Mouse (Mus musculus): ENCODE results near the gene Rac2. TPM values are rescaled to one million over a fixed set of nuclear protein-coding genes. Genes with fewer than 3 reads are reported as not detected.

Rac2 gene
- polyA plus RNA-seq, 1 experiment: not detected

- 91% methylated on average over 6 of the region's 6 CpGs for WGBS
- TF ChIP-seq CTCF (IDR thresholded peaks at IDR 0.05; ENCODE audit: insufficient read depth, low read depth, low read length) (no peak), POLR2A (IDR thresholded peaks at IDR 0.05; ENCODE audit: insufficient read depth, low read depth, low read length) (no peak)
Observed at GRCm38 (mm10) chr15:78510736-78511135, 61.8 kb downstream of the Rac2 start.

GRCm38 (mm10) chr15:78510121-78510576 is 62.4 kb downstream of the Rac2 start:
- H3K27ac ChIP-seq (ENCODE audit: insufficient read depth, low read depth, low read length): no peak overlapping the region
- H3K4me3 ChIP-seq (ENCODE audit: insufficient read depth, low read depth, low read length): no peak overlapping the region
- TF ChIP-seq POLR2A (IDR thresholded peaks at IDR 0.05; ENCODE audit: insufficient read depth, low read depth, low read length) (no peak), CTCF (IDR thresholded peaks at IDR 0.05; ENCODE audit: insufficient read depth, low read depth, low read length) (no peak)
- peaks cover 2% of the 10 kb centered on the region; the same call in 1 of the 2 replicates for H3K4me1 ChIP-seq (ENCODE audit: control insufficient read depth, insufficient read depth, low read length)
- 76% methylated on average over 8 of the region's 8 CpGs for WGBS

More at GRCm38 (mm10) chr15:78510736-78511135, 61.8 kb downstream of the Rac2 start:
- H3K27ac ChIP-seq (ENCODE audit: insufficient read depth, low read depth, low read length): no peak overlapping the region
- H3K4me1 ChIP-seq (ENCODE audit: control insufficient read depth, insufficient read depth, low read length): peaks cover 2% of the 10 kb centered on the region; the same call in 1 of the 2 replicates
- H3K4me3 ChIP-seq (ENCODE audit: insufficient read depth, low read depth, low read length): no peak overlapping the region

- WGBS: 67% methylated on average over 12 of the region's 12 CpGs
- Histone ChIP-seq H3K4me1 (ENCODE audit: control insufficient read depth, insufficient read depth, low read length) (no peaks in the 10 kb centered on the region), H3K4me3 (ENCODE audit: insufficient read depth, low read depth, low read length) (no peak overlapping the region), H3K27ac (ENCODE audit: insufficient read depth, low read depth, low read length) (no peak overlapping the region)
- TF ChIP-seq POLR2A (IDR thresholded peaks at IDR 0.05; ENCODE audit: insufficient read depth, low read depth, low read length) (no peak), CTCF (IDR thresholded peaks at IDR 0.05; ENCODE audit: insufficient read depth, low read depth, low read length) (no peak)
Observed at GRCm38 (mm10) chr15:78509297-78509899, 63.2 kb downstream of the Rac2 start.

Other genes with a start within 250 kb of the Rac2 start
- gene Csf2rb, start 247.0 kb downstream of the Rac2 start, polyA plus RNA-seq (2012; ENCODE audit: insufficient read depth, insufficient read length, low replicate concordance, missing spikeins): not detected in 2 replicates
- not detected in 2 replicates for gene Tex33, start 176.9 kb downstream of the Rac2 start, polyA plus RNA-seq (2012; ENCODE audit: insufficient read depth, insufficient read length, low replicate concordance, missing spikeins)
- gene Tst, start 166.9 kb downstream of the Rac2 start, polyA plus RNA-seq (2012; ENCODE audit: insufficient read depth, insufficient read length, low replicate concordance, missing spikeins): not detected in 2 replicates
- not detected in 2 replicates for gene Mpst, start 166.4 kb downstream of the Rac2 start, polyA plus RNA-seq (2012; ENCODE audit: insufficient read depth, insufficient read length, low replicate concordance, missing spikeins)
- gene Kctd17, start 144.2 kb downstream of the Rac2 start, polyA plus RNA-seq (2012; ENCODE audit: insufficient read depth, insufficient read length, low replicate concordance, missing spikeins): not detected in 2 replicates
- not detected in 2 replicates for gene Tmprss6, start 104.1 kb downstream of the Rac2 start, polyA plus RNA-seq (2012; ENCODE audit: insufficient read depth, insufficient read length, low replicate concordance, missing spikeins)
- gene Il2rb, start 77.5 kb downstream of the Rac2 start, polyA plus RNA-seq (2012; ENCODE audit: insufficient read depth, insufficient read length, low replicate concordance, missing spikeins): not detected in 2 replicates
- gene C1qtnf6, start 41.4 kb downstream of the Rac2 start, polyA plus RNA-seq (2012; ENCODE audit: insufficient read depth, insufficient read length, low replicate concordance, missing spikeins): not detected in 2 replicates
- not detected in 2 replicates for gene Sstr3, start 28.1 kb downstream of the Rac2 start, polyA plus RNA-seq (2012; ENCODE audit: insufficient read depth, insufficient read length, low replicate concordance, missing spikeins)
- not detected in 2 replicates for gene Cyth4, start 24.3 kb upstream of the Rac2 start, polyA plus RNA-seq (2012; ENCODE audit: insufficient read depth, insufficient read length, low replicate concordance, missing spikeins)
- not detected in 2 replicates for gene Elfn2, start 146.0 kb upstream of the Rac2 start, polyA plus RNA-seq (2012; ENCODE audit: insufficient read depth, insufficient read length, low replicate concordance, missing spikeins)
- gene Mfng, start 200.7 kb upstream of the Rac2 start, polyA plus RNA-seq (2012; ENCODE audit: insufficient read depth, insufficient read length, low replicate concordance, missing spikeins): not detected in 2 replicates
- not detected in 2 replicates for gene Card10, start 230.3 kb upstream of the Rac2 start, polyA plus RNA-seq (2012; ENCODE audit: insufficient read depth, insufficient read length, low replicate concordance, missing spikeins)